Mouse (Mus musculus) regulatory T cell (primary cell): ENCODE data around the gene Hbb-bh1.
"Not testable (repeated sequence)": the region's sequence is repeated elsewhere in the genome, so short reads cannot be mapped to it uniquely, and the experiment has no call there.

Experiments
- in situ Hi-C: fragments of 300-600 bp; cut with MboI, MseI; formaldehyde crosslinking; loops from one replicate; pipeline ENCODE4 v1.15.1; 2025; ENCODE audit warnings: high pct_unique_total_duplicates

Hbb-bh1 gene

DNA sequence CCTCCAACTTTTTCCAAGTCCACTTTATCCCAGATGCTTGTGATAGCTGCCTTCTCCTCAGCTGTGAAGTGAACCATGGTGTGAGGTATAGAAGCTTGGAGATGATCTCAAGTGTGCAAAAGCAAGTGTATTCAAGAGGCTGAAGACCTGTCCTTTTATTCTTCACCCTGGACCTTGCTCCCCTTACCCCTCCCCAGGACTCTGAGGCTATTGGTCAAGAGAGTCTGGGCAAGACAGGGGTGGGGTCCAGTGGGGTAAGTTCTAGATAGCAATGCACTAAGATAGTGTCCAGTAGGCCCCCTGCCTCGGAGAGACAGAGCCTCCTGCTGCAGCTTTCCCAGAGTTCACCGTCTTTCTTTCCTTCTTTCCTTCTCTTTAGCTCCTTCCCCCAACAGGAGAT, at the start of gene Hbb-bh1:
Gene Hbb-bh1, minus strand, starts transcription at position 131 of the 400 bp plus-strand sequence.
- in situ Hi-C loops, result no loop called here

DNA sequence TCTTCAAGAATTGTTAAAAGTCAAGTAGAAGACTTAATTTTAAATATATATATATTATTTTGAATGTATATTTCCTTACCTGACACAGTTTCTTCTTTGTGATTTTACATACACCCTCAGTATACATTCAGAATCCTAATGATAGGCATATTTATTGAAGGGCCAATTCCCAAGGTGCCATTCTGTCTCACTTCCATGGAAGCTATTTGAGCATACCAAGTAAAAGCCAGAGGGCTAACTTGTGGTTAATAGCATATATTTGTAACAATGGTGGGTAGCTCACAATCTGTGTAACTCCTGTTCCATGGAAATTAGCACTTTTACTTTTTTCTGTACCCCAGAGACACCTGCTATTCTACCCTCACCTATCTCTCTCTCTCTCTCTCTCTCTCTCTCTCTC, 43.2 kb upstream of the Hbb-bh1 start, which contains the start of gene Olfr66:
Gene Olfr66, minus strand, starts transcription at position 101 of the 400 bp plus-strand sequence.
- in situ Hi-C loops, result no loop called here

- in situ Hi-C loops, result no loop called here
These were observed 34.1 kb upstream of the Hbb-bh1 start for GRCm38 (mm10) chr7:103877093-103877492.

DNA sequence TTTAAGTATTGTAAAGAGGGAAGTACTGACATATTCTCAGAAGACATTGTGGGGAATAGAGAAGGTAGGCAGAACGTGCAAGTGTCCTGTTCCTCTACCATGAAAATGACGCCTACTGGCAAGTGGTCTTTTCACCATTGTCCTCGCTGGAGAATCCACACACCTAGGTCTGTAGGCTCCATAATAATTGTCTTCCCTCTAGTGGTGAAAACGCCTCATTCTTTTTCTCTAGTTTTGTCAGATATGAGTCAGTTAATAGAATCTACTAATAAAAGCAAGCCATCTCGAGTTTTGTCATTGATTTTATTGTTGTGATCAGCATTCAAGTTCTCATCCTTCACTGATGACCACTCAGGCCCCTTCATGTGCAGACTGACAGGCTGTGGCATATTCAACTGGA, 31.5 kb upstream of the Hbb-bh1 start:
- in situ Hi-C loops, result no loop called here

DNA sequence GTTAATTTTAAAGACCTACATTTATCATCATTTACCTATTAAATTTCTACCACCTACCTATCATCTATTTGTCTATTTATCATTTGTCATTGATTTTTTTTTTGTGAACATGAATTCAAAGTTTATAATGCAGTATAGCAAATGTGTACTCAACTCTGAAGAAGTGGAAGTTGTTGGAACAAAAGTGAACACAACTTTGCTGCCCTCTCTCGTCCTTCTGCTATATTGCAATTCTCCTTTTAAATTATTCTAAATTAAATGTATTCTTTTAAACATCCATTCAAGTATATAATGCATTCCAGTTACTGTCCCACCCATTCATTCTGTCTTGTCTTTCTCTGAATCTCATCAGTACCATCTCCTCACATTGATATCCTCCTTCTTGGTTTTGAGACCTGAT, 30.1 kb upstream of the Hbb-bh1 start:
- in situ Hi-C loops, result no loop called here

DNA sequence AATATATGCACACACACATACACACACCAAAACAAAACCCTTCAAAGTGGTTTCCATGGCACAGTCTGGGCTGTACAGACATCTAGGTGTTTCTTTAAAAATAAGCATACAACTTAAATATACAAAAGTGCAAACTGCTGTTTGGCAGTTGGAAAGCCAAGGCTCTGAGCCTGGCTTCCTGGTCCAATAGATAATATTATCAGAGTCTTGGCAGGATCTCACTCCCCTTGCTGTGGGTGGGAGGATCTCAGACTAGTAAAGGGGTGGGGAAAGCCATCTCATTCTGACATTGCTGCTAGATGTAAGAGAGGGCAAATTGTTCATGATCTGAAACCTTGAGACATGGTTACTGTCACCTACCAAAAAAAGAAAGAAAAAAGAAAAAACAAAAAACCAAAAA, 27.7 kb upstream of the Hbb-bh1 start:
- in situ Hi-C loops, result no loop called here

DNA sequence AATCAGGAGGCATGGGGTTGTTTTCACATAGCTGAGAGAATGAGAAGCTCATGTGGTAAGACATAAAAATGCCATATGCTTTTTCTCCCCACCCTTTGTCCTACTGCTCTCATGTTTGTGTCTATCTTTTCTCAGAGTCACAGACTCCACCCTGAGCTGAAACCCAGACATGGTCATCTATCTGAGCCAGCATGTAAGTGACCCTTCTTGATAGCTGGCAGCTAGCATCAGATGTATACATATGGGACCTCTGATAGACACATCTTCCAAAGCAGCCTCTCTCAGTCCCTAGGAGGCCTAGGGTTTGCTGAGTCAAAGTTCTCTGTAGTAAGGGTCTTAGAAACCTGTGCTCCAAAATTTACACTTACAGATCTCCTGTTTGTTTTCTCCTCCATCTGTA, 22.8 kb upstream of the Hbb-bh1 start:
- in situ Hi-C loops, result no loop called here

- in situ Hi-C loops, result no loop called here
These were observed 18.6 kb upstream of the Hbb-bh1 start for GRCm38 (mm10) chr7:103861531-103861930.

DNA sequence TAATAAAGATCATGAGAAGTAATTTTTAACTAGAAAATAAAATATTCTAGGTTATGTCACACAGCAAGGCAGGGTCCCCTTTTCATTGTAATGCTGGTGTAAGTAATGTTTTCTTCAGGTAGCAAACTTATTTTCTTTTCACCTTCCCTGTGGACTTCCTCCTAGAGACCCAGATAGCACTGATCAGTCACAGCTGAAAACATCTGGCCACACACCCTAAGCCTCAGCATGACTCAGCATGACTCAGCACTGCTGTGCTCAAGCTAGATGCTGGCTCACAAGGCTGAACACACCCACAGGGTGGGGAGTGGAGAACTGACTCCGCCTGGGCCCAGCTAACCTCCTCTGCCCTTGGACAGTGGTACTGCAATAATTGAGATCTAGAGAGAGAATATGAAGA, 17.9 kb upstream of the Hbb-bh1 start:
- in situ Hi-C loops, result no loop called here

- in situ Hi-C loops, result no loop called here
These were observed 16.1 kb upstream of the Hbb-bh1 start for GRCm38 (mm10) chr7:103859076-103859475.

- in situ Hi-C loops, result no loop called here
These were observed 11.7 kb upstream of the Hbb-bh1 start for GRCm38 (mm10) chr7:103854669-103855068.

GRCm38 (mm10) chr7:103853090-103853489, 10.1 kb upstream of the Hbb-bh1 start, which contains the start of gene Hbb-y:
Gene Hbb-y, minus strand, starts transcription at chr7:103853216.
- in situ Hi-C loops, result no loop called here

DNA sequence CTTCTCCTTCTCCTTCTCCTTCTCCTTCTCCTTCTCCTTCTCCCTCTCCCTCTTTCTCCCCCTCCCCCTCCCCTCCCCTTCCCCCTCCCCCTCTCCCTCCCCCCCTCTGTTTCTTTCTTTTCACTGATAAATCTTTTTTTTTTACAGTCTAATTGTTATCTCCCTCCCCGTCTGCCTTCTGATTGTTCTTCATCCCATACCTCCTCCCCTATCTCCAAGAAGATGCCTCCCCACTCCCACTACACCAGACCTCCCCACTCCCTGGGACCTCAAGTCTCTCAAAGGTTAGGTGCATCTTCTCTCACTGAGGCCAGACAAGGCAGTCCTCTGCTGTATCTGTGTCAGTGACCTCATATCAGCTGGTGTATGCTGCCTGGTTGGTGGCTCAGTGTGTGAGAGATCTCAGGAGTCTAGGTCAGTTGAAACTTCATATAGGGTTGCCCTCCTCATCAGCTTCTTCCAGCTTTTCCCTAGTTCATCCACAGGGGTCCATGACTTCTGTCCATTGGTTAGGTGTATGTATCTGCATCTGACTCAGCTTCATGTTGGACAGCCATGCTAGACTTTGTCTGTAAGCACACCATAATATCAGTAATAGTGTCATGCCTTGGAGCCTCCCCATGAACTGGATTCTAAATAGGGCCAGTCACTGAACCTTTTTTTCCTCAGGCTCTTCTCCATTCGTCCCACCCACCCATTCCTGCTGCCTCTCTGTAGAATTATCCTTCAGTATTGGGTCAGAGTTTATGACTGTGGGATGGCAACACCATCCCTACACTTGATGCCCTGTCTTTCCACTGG, 1.8 kb upstream of the Hbb-bh1 start:
- in situ Hi-C loops, result no loop called here

GRCm38 (mm10) chr7:103840268-103840667, 2.7 kb downstream of the Hbb-bh1 start, which contains the start of gene Hbb-bh2:
Gene Hbb-bh2, minus strand, starts transcription at chr7:103840520.
- in situ Hi-C loops, result no loop called here

GRCm38 (mm10) chr7:103827808-103828207, 15.2 kb downstream of the Hbb-bh1 start, which contains the start of gene Hbb-bs:
Gene Hbb-bs, minus strand, starts transcription at chr7:103828096.
- in situ Hi-C loops, result no loop called here

- in situ Hi-C loops, result not testable (repeated sequence)
These were observed 15.8 kb downstream of the Hbb-bh1 start for GRCm38 (mm10) chr7:103827139-103827538.

GRCm38 (mm10) chr7:103826255-103826887, 16.6 kb downstream of the Hbb-bh1 start:
- in situ Hi-C loops, result no loop called here

GRCm38 (mm10) chr7:103825536-103826254, 17.3 kb downstream of the Hbb-bh1 start:
- in situ Hi-C loops, result no loop called here

DNA sequence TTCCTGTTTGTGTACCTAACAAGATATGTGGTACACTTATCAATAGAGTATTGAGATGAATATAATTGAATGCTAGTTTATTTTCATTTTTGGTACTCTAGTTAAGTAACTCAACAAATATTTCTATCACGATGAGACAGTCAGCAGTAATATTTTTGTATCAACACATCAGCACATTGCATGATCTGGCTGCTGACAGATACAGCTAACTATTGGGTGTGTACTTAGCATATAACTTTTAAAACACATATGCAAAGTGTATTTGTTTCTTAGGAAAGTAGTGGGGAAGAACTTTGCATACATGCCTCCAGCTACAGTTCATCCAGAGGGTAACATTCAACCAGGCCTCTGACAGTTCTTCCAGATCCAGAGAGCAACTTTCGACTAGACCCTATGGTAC, 18.4 kb downstream of the Hbb-bh1 start:
- in situ Hi-C loops, result no loop called here

DNA sequence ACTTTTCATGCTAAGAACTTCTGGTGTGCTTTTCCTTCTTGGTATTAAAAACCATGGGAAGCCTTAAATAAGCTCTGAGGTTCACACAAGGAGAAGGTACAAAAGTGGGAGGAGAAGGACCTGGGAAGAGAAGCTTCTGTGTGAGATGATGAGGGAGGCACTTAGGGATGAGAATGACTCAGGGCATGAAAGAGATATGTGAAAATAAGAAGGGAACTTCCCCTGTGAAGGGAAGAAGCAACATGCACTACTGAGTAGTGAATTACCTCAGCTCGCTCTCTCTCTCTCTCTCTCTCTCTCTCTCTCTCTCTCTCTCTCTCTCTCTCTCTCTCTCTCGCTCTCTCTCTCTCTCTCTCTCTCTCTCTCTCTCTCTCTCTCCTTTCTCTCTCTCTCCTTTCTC, 27.9 kb downstream of the Hbb-bh1 start:
- in situ Hi-C loops, result not testable (repeated sequence)

DNA sequence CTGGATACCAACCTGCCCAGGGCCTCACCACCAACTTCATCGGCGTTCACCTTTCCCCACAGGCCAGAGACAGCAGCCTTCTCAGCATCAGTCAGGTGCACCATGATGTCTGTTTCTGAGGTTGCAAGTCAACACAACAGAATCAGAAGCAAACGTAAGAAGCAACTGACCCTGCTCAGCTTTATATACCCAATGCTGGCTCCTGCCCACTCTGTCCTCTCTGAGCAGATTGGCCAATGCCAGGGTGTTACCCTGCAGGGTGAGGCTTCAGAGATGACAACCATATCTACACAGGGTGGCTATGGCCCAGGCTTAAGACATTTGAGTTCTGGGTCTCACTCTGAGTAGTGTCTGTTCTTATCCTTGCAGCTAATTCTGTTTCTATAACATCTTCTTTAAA, 29.2 kb downstream of the Hbb-bh1 start, which contains the start of gene Hbb-bt:
Gene Hbb-bt, minus strand, starts transcription at position 231 of the 400 bp plus-strand sequence.
- in situ Hi-C loops, result no loop called here

DNA sequence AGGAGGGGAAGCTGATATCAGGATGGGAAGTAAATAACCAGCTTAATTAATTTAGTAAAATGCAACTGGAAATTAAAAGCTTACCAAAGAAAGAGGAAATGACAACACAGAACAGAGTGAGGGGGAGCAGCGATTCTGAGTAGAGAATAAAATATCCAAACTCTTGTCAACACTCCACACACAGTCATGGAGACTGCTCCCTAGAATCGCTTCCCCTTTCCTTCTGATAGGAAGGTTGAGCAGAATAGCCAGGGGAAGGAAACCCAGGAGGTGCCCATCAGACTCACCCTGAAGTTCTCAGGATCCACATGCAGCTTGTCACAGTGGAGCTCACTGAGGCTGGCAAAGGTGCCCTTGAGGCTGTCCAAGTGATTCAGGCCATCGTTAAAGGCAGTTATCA, 29.8 kb downstream of the Hbb-bh1 start:
- in situ Hi-C loops, result not testable (repeated sequence)
